Mouse (Mus musculus) layer of hippocampus, postnatal 14 days (tissue): ENCODE measurements around the gene Sco1. TPM values are rescaled to one million over a fixed set of nuclear protein-coding genes. Genes with fewer than 3 reads are reported as not detected.

ENCODE experiments used
- DNase-seq, 2 experiments: peaks; one replicate each; pipeline ENCODE4 v3.0.0; 2021 to 2022; ENCODE audit warnings: low spot score in 2 of 2, mixed read lengths in 1 of 2
- total RNA-seq, 2 experiments: library from RNA; stranded (reverse); gene quantifications; 2 replicates each; pipeline ENCODE4 v1.2.3; 2021

The Sco1 gene
- total RNA-seq, 2 experiments from 2014 or later: 8.4 to 8.5 TPM

DNA sequence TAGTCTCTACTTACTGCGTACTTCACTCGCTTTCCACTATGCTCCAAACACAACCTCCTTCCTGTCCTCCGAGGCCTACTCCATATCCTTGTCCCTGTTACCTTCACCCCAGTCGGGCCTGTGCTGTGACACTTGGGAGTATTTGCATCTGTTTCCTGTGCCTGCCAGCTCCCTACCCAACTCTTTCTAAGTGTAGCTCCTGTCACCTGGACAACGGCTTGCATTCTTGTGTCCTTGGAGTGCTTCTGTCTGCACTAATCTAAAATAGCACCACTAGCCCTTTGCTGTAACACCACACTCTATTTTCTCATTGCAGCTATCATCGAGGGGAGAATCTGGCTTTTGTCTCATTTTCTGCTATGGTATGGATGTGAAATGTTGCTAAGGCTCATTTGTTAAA, 12.0 kb upstream of the Sco1 start:
- DNase-seq: no peak

DNA sequence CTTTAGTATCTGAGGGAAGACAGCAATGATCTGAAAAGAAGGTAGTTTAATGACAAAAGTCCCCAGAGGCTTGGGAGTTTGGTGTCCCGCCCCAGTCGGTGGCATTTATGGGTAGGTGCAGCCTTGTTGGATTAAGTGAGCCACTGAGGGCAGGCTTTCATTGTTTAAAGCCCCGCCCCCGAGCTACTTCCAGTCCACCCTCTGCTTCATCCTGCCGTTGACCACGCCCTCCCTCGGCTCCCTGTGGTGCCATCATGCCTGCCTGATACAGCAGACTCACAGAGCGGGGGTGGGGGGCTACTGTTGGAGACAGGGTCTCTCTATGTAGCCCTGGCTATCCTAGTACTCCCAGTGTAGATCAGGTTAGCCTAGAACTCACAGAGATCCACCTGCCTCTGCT, 9.5 kb upstream of the Sco1 start:
- no peak for DNase-seq

DNA sequence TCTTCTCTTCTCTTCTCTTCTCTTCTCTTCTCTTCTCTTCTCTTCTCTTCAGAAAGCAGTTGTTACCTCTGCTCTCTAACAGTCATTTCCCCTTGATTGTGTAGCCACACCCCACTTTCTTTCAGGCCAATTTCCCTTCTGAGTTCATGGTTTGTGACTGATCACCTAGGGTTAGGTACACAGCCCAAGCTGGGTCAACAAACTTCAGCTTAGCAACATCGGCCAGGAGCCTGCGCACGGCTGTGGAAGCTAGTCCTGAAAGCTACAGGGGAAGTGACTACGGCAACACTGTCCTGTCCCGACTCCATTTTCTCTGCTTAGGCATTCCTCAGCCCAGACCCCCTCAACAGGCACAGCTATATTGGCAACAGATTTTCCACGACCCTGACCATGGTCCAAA, 7.5 kb upstream of the Sco1 start:
- DNase-seq: no peak

DNA sequence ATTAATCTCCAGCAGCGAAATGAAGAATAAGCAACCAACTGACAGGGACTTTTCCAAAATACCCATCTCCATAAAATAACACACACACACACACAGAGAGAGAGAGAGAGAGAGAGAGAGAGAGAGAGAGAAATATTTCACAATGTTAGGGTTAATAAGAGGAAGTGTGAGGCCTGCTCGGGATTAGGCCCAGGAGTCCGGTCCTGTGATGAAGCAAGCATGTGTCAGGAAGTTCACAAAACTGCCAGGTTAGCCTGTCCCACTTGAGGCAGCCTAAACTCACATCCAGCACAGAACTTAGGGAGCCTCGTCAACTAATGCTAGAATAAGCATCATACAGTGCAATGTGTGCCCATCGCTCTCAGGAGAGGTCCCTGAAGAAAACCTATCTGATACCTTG, 5.3 kb upstream of the Sco1 start:
- no peak for DNase-seq

DNA sequence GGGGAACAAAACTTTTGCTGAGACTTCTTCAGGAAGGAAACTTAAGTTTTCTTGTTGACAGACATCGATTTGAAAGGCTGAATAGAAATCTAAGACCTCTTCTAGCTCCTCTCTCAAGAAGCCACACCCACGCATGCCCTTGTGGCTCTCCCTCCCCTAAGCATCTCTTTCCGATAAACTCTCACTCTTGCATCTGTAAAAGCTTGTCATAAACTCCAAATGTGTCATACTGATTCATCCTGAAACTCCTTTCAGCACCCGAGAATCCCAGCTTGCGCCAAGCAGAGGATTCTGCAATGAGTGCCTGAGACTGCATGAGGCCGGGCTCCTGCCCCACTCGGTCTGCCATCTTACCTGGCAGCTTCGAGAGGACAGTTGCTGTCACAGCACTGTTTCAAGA, 4.0 kb upstream of the Sco1 start:
- DNase-seq: no peak

DNA sequence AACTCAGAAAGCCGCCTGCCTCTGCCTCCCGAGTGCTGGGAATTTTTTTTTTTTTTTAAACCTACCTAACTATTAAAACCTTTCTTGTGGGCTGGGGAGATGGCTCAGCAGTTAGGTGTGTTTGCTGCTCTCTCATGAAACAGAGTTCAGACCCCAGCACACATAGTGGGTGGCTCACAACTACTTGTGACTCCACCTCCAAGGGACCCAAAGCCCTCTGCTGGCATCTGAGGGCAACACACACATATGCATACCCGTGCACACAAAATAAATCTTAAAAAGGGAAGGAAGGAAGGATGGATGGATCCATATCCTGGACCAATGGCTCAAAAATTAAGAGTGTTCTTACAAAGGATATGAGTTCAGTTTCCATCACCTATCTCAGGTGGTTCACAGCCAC, 3.2 kb upstream of the Sco1 start:
- no peak for DNase-seq

DNA sequence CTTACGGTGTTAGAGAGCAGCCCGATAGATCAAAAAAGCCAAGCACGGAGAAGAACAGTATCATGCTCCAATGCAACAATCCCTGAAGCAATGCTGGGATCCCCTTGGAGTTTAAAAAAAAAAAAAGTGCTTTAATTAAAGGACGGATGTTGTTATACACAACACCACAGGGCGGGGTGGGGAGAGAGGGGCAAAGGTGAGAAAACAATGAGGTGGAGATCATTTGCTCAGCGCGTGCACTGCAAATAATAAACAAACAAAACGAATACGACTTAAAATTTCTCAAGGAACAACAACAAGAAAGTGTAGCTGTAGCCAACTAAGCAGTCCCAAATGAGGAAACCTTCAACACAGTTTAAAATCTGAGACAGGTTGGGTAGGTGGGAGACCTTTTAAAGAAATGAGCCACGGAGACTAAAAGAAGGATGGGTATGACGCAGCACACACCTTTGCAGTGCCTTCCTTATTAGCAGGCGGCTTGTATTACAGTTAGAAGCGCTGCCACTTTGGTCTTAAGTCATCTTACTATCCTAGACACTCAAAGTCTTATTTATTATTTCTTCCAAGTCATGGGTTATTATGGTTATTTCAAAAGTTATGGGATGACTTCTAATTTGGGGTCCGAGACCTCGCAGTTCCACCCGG, 672 bp upstream of the Sco1 start:
- DNase-seq: no peak

DNA sequence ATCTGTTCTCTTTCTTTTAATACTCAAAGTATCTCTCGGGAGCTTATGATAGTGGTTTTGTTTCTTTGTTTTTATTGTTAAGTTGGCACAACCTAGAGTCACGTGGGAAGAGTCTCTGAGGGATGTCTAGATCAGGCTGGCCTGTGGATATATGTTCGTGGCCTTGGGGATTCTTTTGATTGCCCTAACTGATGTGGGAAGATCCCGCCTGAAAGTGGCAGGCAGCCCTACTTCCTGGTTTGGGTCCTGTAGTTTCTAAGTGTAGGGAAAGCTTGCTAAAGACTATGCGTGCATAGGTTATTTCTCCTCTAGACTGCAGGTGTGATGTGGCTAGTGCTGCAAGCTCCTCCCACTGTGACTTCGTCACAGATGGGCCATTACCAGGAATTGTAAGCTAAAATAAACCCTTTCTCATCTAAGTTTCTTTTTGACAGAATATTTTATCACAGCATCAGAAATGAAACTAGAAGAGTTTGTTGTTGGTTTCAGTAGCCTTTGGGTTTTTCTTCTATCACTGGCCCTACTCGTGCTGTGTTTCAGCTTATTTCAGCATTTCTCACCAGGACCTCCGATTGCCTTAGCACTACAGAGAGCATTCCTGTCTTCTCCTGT, 2.4 kb downstream of the Sco1 start:
- no peak for DNase-seq

DNA sequence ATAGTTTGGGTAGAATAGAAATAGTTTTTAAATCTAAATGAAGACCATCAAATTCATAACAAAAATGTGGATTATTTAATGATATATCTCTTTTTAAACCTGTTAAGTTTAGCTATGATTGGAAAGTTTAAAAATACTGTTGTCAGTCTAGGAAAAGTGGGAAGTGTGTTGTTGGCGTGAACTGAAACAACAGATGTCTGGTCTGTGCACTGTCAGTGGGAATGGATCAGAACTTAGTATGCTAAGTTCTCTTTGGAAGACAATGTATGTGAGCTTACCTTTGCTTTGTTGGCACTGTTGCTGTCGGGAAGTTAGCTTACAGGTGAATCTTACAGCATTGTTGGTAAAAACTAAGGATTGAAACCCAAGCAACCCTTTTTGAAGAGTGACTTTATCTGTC, 8.8 kb downstream of the Sco1 start:
- DNase-seq: no peak

DNA sequence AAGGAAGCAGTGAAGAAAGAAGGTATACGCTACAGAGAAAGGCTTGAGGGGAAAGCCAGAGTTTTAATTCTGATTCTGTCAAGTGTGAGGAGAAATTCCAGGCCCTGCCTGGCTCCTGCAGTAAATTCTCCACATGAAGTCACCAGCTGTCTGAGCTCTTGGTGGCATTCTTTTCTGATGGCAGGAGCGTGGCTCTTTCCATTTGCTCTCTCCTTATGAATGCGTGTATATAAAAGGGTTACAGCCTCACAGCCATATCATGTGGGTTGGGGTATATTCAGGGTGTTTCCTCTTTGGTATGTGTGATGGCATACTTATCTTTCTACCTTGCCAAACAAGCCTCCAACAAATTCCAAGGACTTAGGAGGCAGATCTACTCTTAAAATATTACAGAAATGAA, 10.3 kb downstream of the Sco1 start:
- no peak for DNase-seq

DNA sequence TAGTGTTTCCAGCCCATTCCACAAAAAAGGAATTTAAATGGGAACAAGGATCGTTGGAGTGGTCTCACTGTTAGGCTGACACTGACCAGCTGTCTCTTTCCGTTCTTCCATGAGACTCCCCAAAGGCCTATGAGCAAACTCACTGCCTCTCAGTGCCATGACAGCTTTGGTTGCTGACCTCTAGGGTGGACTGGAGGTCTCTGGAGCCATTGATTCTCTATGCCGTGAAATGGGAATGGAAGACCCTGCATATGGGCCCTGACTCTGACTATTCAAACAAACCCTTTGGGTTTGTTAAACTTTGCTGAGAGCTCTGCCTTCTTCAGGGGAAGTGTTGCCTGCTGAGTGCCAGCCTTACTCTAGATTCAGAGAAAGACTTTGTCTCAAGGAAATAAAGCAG, 15.3 kb downstream of the Sco1 start:
- DNase-seq: no peak

DNA sequence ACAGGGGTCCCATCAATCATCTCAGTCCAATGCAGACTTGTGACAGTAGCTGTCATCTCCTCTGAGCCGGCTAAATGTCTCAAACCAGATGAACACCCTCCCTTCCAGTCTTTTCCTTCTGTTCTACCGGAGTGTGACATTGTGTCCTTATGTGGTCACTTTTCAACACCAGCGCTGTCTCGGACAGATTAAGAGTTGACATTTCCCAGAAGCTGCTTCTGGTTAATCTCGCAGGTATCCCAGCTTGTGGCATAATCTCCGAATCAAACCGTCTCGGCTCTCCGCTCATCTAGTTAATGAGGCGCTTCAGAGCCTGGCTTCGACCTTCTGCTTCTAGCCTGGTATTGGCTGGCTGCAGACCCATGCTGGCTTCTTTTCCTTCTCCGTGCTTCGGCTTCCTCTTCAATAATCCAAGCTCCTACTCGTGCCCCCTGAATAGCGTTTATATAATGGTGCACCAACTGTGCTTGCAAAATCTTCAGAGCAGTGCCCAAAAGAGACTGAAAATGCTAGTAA, 20.2 kb downstream of the Sco1 start:
- no peak for DNase-seq

DNA sequence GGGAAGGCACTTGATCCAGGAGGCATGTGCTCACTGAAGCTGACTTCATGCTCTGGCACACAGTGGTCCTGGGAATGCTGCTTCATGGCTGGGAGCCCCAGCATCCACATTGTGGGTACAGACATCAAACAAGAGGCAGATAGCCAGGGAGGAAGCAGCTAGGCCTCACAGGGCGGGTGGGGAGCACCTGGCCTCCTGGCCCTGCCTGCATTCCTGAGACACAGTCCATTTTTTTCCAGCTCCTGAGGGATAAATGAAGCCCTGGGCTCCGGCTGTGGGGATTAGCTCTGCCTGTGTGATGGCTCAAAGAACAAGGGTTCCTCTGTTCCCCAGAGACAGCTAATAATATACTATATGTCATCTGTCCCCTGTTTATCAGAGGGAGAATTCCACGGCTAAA, 22.6 kb downstream of the Sco1 start:
- no peak for DNase-seq

DNA sequence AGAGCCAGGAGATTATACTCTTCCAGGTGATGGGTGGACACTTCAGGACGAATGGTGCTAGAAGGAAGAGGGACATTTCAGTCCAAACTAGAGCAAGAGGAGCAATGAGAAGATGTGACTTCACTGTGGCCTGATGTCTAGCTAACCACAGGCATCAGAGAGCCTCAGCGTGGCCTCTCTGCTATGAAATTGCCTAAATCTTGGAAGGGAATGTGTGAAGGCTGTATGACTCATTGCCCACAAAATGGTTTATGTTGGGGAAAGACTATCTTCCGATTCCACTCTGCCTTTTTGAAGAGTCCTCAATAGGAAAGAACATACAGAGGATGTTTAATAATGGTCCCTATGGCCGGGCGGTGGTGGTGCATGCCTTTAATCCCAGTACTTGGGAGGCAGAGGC, 24.3 kb downstream of the Sco1 start:
- DNase-seq: no peak

DNA sequence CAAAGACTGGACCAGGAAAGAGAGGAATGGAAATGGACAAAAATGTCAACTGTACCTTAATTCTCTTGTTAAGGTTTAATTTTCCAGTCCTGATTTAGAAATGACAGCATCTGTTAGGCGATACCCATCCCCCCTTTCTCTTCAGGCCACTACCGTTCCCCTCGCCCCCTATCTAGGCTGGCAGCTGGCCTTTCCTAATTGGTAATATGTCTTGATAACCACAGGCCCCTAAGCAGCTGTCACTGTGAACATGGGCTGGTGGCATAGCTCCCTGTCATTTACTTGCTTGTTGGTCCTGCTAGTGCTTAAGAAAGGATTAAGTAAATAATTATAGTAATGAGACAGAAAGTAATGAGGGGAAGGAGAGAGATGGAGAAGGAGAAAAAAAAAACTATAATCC, 25.0 kb downstream of the Sco1 start:
- no peak for DNase-seq

DNA sequence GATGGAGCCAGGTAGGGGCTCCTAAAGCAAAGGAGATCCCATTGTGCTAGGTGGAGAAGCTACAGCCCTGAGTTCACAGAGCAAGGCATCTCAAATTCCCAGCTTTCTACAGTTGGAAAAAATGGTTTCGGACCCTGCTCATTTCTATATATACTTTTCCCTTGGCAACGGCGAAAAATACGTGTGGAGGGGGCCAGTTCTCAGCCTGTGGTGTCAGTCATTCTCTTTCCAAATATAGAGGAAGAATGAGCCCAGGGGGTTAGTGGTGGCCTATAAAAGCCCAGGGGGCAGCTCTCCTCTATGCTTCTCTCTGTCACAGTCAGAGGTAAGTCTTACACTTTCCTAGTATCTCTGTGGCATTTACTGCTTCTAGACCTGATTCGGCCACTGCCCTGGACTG, 25.5 kb downstream of the Sco1 start, which contains the start of gene Myh3:
TSS of gene Myh3 (plus strand) at position 301 of the 400 bp plus-strand sequence.
- DNase-seq: no peak

DNA sequence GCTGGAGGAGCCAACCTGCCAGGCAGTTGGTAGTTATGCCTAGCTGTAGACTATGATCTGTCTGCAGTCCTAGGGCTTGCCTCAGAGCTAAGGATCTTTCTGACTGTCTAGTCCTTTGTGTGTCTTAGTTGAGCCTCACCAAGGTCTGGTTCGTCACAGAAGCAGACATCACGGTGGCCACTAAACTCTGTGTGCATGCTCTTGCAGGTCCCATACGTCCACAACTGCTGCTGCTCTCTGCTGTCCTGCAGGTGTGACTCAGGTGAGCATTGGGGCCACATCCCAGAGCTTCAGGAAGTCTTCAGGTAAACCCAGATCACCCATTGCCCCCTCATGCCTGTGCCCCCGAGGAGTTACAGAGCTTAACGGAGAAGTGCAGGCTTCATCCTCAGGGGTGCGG, 26.4 kb downstream of the Sco1 start:
- DNase-seq: no peak

DNA sequence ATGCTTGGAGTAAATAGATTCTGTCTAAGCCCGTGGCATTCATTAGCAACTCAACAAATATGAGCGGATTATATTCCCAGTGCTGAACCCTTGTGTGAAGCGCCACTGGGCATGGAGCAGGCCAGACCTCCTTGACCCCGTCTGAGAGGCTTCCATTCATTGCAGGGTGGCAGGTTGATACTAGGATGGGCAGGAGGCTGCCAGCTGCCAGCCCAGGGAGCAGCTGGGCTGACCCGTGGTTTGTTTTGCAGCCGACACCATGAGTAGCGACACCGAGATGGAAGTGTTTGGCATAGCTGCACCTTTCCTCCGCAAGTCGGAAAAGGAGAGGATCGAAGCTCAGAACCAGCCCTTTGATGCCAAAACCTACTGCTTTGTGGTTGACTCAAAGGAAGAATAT, 27.3 kb downstream of the Sco1 start:
- no peak for DNase-seq

DNA sequence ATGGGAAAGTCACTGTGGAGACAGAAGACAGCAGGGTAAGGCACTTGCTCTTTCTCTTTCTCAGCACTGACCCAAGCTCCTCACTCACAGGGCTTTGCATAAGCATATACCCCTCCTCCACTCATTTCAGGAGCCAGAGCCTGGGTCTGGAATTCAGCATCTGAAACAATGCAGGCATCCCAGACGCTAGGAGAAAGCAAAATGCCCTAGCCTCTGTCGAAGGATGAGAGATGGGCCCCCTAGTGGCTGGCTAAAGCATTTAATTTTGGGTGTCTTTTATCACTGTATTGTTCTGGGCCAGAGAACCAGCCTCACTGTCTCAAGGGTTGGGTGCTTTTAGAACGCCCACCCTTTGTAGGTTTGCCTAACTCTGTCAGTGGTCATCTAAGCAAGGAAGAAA, 27.7 kb downstream of the Sco1 start:
- DNase-seq: peak in 1 of 2 experiments; percentile 44

DNA sequence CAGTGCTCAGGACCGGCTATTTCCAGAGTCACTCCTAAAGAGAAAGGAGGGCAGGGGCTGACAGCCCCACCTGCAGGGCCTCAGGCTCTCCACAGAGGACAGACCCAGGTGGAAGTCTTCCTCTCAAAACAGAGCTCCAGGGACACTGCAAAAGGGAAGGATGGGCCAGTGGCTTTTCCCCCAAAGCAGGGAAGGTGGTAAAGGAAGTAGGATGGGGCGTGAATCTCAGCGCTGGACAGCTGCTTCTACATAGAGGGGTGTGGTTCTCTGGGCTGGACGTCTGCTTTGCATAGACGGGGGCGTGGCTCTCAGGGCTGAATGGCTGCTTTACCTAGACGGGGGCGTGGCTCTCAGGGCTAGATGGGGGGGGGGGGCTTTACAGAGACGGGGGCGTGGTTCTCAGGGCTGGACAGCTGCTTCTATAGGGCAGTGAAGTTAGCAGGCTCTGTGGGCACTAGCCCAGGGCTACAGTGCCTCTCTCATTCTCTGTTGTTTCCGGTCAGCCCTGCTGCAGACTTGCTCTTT, 28.7 kb downstream of the Sco1 start:
- DNase-seq: no peak

DNA sequence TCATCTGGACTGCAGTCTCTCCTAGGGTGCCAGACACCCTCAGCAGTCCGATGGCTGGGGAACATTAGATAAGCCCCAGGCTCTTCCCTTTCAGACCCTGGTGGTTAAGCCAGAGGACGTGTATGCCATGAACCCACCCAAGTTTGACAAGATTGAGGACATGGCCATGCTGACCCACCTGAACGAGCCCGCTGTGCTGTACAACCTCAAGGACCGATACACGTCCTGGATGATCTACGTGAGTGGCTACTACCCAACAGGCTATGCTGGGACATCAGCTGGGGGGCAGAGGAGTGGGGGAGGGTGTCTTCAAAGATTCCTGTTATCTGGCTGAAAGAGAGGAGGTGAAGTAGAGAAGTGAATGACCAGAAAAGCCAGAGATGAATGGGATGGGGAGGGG, 29.7 kb downstream of the Sco1 start:
- DNase-seq: no peak

DNA sequence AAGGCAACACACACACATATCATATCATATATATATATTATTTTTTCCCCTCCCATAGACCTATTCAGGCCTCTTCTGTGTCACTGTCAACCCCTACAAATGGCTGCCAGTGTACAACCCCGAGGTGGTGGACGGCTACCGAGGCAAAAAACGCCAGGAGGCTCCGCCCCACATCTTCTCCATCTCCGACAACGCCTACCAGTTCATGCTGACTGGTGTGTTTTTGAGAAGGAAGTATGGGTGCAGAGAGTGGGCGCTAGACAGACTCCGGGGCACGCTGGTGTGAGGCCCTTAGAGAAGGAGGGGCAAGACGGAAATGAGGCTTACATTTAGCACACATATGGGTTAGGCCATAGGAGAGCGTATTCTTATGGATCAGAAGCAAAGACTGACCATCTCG, 30.3 kb downstream of the Sco1 start:
- no peak for DNase-seq

DNA sequence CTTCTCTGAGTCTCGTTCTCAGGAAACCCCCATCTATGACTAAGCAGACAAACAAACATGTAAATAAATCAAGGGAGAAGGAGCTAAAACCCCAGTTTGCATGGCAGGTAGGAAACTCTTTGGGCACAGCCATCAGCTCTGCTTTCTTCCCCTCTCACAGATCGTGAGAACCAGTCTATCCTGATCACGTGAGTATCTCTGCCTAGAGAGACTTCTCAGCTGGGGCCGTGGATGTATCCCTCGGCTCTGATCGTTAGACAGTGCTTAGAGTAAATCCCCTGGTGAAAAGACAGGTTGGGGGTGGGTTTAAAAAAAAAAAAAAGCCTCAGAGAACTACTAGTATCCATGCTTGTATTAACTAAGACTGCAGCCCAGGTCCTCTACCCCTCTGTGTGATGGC, 30.8 kb downstream of the Sco1 start:
- no peak for DNase-seq
